Mouse (Mus musculus) frontal cortex, postnatal 25 days (tissue): Measurements from ENCODE around the gene Nudt11.

Experiments used
- DNase-seq, 2 experiments: peaks; one replicate each; pipeline ENCODE4 v3.0.0; 2022; ENCODE audit warnings: low spot score in 2 of 2

Gene Nudt11

GRCm38 (mm10) chrX:6047066-6047935, at the start of gene Nudt11:
Nudt11 (plus strand) TSS chrX:6047453.
- DNase-seq, result peak in 1 of 2 experiments; percentile 2

- peak; percentile 2 to 5 for DNase-seq
These were observed 822 bp downstream of the Nudt11 start for GRCm38 (mm10) chrX:6047936-6048614.

GRCm38 (mm10) chrX:6061563-6061962, 14.3 kb downstream of the Nudt11 start:
- no peak for DNase-seq

DNA sequence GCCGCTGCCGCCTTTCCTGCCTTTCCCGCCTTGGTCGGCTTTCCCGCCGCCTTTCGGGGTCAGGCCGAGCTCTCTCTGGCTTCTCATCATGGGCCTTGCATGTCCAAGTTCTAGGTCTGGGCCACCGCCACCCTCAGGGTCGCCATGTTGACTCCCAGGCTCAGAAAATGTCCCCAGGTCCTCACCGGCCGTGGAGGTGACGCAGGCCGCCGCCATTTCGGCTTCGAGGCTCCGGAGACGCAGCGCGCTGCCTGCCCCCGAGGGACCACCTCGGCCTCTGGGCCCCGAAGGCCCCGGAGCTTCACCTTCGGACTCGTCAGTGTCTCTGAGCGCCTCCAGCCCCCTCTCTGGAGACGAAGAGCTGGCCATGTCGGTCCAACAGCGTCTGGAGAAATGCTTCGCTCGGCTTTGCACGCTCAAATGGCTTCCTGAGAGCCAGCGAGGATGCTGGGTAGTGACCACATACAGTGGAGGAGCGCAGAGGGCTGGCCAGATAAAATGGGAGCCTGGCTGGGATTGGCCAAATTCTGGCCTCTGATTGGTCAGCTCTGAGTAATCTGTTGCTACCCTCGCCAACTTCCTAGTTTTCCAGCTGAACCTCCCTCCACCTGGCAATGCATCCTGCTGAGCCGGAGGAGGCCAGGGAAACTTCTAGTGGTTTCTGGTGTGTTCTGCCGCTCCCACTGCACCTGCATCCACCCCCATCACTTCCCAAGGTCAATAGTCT, 35.9 kb downstream of the Nudt11 start, which contains the start of gene AU022751:
Gene AU022751, minus strand, starts transcription at position 466 of the 727 bp plus-strand sequence.
- no peak for DNase-seq

DNA sequence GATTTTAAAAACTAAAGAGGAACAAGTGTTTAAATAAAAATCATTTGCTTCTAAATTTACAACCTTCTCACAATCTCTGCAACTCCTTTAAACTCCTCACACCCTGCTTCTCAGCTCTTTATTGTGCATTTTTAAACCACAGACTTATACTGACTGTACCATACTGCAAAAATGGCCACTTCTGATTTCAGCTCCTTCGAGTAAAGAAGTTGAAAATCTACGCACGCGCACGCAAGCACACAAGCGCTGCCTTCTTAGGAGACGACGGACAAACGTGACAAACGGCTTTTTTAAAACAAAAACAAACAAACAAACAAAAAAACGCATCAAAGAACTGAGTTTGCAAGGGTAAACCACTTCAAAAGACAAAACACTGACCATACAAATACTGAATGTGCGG, 44.3 kb downstream of the Nudt11 start:
- no peak for DNase-seq

GRCm38 (mm10) chrX:6091996-6092757, 44.9 kb downstream of the Nudt11 start:
- peak; percentile 17 to 21 for DNase-seq
